Mouse (Mus musculus) intestine, embryonic 15.5 days (tissue): ENCODE measurements around the gene Caly. TPM values are rescaled to one million over a fixed set of nuclear protein-coding genes. Genes with fewer than 3 reads are reported as not detected.
A peak's percentile ranks its signal among the peaks of the same experiment; 100 is the strongest.

ENCODE experiments used
- ATAC-seq: fragments of 200-750 bp; cut with Nextera tagmentation; 2 replicates; pipeline ENCODE4 v1.8.0; 2017; ENCODE audit warnings: moderate TSS enrichment, moderate library complexity
- H3K27ac ChIP-seq: fragments of 300-500 bp; sonication (generic); 2 replicates; pipeline ENCODE4 v1.5.1; 2015; ENCODE audit warnings: mild to moderate bottlenecking, inconsistent platforms
- H3K27me3 ChIP-seq: fragments of 300-500 bp; sonication (generic); replicated peaks from 2 replicates; pipeline ENCODE4 v1.6.1; 2015; ENCODE audit warnings: inconsistent platforms
- H3K36me3 ChIP-seq: fragments of 300-500 bp; sonication (generic); 2 replicates; pipeline ENCODE4 v1.6.1; 2015; ENCODE audit warnings: inconsistent platforms
- H3K4me1 ChIP-seq: fragments of 300-500 bp; sonication (generic); replicated peaks from 2 replicates; pipeline ENCODE4 v1.6.1; 2015; ENCODE audit warnings: inconsistent platforms
- H3K4me2 ChIP-seq: fragments of 300-500 bp; sonication (generic); replicated peaks from 2 replicates; pipeline ENCODE4 v1.6.1; 2015; ENCODE audit warnings: mild to moderate bottlenecking, inconsistent platforms
- H3K4me3 ChIP-seq: fragments of 300-500 bp; sonication (generic); replicated peaks from 2 replicates; pipeline ENCODE4 v1.5.1; 2015; ENCODE audit warnings: inconsistent platforms
- H3K9ac ChIP-seq: fragments of 300-500 bp; sonication (generic); 2 replicates; pipeline ENCODE4 v1.6.1; 2015; ENCODE audit warnings: inconsistent platforms
- H3K9me3 ChIP-seq: fragments of 300-500 bp; sonication (generic); 2 replicates; pipeline ENCODE4 v1.6.1; 2016; ENCODE audit warnings: inconsistent platforms
- WGBS: fragments of 180-500 bp; shearing (Covaris S2); methylation state at CpG from one replicate; pipeline ENCODE4 v1.1.7; 2015; 5-methylcytosine and 5-hydroxymethylcytosine counted together
- polyA plus RNA-seq: library from polyadenylated mRNA; unstranded; fragments of >200 nt; fragmentation: Nextera tagmentation; extraction: Ambion mirVana; gene quantifications from 2 replicates; pipeline ENCODE4 v1.2.1, GENCODE M21; 2015

Gene Caly
- polyA plus RNA-seq, 1 experiment from 2014 or later = 3.7 TPM

DNA sequence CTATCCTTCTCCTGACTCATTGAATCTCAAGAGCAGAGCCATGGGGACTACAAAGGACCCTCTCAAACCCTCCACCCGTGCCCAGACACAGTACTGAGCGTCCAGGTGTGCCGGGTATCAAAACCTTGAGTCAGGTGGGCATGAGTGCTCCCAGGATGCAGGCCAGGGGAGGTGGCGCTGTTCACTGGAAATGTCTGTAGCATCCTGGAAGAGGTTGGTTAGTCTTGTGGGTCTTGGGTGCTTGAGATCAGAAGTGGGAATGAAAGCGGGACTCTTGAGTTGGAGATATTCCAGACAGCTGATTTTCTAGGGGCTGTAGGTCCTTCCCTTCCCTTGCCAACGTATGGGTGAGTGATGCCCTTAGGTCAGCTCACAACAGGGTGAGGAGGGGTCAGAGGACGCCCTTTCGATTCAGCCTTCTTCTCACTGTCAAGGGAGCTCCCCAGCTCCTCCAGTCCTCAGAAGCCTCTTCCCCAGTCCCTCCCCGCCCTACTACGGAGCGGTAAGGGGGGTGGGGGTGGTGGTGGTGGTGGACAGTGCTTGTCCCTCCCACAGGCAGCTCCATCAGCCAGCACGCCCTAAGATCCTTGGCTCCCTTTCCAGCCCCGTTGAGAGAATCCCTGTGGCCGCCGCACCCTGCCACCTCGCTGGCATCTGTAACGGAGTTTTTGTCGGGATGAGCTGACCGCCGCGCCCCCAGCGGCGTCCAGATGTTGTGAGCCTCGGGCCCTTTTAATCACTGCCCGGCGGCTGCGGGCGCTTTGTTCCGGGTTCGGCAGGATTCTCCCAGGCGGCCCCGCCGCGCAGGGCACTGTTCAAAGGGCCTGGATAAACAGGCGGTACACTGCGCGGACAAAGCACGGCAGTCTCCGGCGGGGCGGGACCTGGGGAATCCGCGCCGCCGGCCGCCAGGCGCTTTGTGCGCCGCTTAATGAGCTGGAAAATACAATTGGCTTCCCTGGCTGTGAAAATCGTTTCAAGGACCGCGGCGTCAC, 24.6 kb downstream of the Caly start:
- H3K36me3 ChIP-seq = no peaks in the 10 kb centered on the region
- 3% methylated on average over 53 of the region's 53 CpGs for WGBS
- H3K9ac ChIP-seq = peak overlapping the region; percentile 45
- H3K4me3 ChIP-seq = peak overlapping the region; percentile 43
- peak; percentile 60 for ATAC-seq
- H3K27ac ChIP-seq = no peak overlapping the region
- no peaks in the 10 kb centered on the region for H3K9me3 ChIP-seq
- H3K4me2 ChIP-seq = peak overlapping the region; percentile 91
- peaks cover 78% of the 10 kb centered on the region for H3K27me3 ChIP-seq
- H3K4me1 ChIP-seq = peaks cover 23% of the 10 kb centered on the region

DNA sequence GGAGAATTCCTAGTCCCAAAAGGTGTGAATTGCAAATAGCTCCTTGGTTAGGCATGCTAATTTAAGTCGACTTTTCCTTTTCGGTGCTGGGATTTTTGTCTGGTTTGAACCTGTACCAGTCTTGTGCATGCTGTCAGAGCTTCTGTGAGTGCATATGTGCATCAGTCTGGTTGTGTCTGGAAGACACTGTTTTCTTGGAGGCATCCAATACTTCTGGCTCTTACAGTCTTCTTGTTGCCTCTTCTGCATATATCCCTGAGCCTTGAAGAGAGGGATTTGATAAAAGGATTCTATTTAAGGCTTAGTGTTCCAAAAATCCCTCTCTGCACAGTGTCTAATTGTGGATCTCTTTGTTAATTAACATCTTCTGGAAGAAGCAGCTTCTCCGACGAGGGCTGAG, 28.2 kb downstream of the Caly start:
- H3K27me3 ChIP-seq = peaks cover 72% of the 10 kb centered on the region
- no peaks in the 10 kb centered on the region for H3K9me3 ChIP-seq
- H3K4me2 ChIP-seq = no peak overlapping the region
- no peak overlapping the region for H3K9ac ChIP-seq
- no peaks in the 10 kb centered on the region for H3K36me3 ChIP-seq
- H3K27ac ChIP-seq = no peak overlapping the region
- no peak overlapping the region for H3K4me3 ChIP-seq
- ATAC-seq = no peak
- H3K4me1 ChIP-seq = peaks cover 15% of the 10 kb centered on the region
- WGBS = 80% methylated on average over 4 of the region's 4 CpGs

DNA sequence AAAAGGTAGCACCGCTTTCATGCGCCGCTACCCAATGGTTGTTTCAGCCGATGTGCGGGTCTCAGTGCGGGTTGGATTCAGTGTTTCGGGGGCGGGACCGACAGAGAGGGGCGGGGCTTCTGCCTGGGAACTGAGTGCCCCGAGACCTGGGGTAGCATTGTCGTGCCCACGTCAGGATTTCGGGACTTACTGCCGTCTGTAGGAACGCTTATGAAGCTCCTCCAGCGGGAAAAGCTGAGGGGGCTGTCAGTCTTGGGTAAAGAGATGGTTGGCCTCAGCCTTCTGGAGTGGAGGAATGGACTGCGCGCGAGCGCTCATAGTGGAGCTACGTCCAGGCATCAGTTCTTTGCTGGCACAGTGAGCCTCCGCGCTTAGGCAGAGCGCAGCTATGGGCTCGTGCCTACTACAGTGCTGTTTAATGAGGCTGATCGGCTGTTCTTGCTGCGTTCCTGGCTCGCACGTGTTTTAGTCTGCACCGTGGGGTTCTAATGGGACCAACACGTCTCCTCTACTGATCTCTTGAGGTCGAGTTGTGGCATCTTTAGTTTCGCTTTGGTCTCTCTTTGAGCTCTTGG, 33.1 kb downstream of the Caly start:
- peak; percentile 61 for ATAC-seq
- Histone ChIP-seq H3K9ac (no peak overlapping the region), H3K27me3 (peaks cover 84% of the 10 kb centered on the region), H3K36me3 (no peaks in the 10 kb centered on the region), H3K9me3 (no peaks in the 10 kb centered on the region), H3K4me2 (peak overlapping the region; percentile 90), H3K4me3 (peak overlapping the region; percentile 44), H3K27ac (no peak overlapping the region), H3K4me1 (peaks cover 23% of the 10 kb centered on the region)
- WGBS = under 1% methylated on average over 34 of the region's 34 CpGs

DNA sequence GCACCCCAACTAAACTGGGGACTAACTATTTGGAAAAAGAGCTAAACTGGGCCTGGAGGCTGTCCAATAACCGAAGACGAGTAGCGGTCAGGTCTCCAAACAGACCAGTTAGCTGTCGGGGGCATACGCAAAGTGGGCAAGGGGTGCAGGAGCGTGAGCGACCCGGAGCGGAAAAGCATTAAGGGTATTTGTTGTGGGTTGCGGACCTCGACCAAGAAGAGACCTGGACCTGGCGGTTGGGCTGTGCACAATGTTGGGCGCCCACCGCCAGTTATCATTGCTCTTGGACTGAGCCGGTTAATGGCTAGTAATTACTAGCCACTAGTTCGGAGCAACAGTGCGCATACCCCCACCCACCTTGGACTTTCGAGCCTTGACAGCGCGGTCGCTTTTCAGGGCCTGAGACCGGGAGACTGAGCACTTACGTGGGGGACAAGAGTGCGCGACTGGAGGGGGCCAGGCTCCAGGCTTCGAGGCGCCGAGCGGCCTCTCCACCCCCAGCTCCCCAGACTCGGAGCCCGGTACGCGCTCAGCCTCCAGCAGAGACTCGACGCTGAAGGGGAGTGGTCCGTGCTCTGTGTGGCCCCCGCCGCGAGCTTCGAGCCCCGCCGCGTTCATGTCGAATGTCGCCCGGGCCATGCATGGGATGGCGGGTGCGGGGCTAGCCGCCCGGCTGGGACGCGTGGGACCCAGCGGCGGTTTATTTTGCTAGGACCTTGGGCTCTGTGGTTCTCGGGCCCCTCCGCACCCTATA, 33.8 kb downstream of the Caly start, which contains the start of gene Msx3:
Msx3 (minus strand) TSS at position 729 of the 754 bp plus-strand sequence.
- Histone ChIP-seq H3K4me3 (peak within 1 kb of the TSS; percentile 44), H3K4me1 (peaks cover 23% of the 10 kb centered on the region), H3K27me3 (peaks cover 86% of the 10 kb centered on the region), H3K9me3 (no peaks in the 10 kb centered on the region), H3K4me2 (peak within 1 kb of the TSS; percentile 90), H3K9ac (no peak within 1 kb of the TSS), H3K36me3 (no peaks in the 10 kb centered on the region), H3K27ac (no peak within 1 kb of the TSS)
- ATAC-seq = peak; percentile 34
- whole genome bisulfite sequencing = 1% methylated on average over 56 of the region's 56 CpGs

DNA sequence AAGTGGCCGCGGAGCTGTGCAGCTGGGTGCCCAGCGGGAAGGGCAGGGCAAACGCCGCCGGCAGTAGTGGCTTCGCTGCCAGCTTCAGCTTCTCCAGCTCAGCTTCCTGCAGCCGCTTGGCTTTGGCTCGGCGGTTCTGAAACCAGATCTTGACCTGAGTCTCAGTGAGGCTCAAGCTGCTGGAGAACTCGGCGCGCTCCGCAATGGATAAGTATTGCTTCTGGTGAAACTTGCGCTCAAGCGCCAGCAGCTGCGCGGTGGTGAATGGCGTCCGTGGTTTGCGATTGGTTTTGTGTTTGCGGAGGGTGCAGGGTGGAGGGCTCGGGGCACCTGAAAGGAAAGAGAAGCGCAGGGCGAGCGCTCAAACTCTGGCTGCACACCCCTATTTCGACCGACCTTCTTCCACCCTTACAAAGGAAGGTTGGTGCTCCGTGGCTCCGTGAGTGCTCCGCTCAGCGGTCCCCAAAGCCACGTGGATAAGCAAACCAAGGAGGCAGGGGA, 34.5 kb downstream of the Caly start:
- H3K4me1 ChIP-seq = peaks cover 23% of the 10 kb centered on the region
- H3K9ac ChIP-seq = no peak overlapping the region
- WGBS = under 1% methylated on average over 33 of the region's 33 CpGs
- ATAC-seq = no peak
- H3K9me3 ChIP-seq = no peaks in the 10 kb centered on the region
- H3K36me3 ChIP-seq = no peaks in the 10 kb centered on the region
- peak overlapping the region; percentile 90 for H3K4me2 ChIP-seq
- peak overlapping the region; percentile 44 for H3K4me3 ChIP-seq
- peaks cover 80% of the 10 kb centered on the region for H3K27me3 ChIP-seq
- H3K27ac ChIP-seq = no peak overlapping the region

DNA sequence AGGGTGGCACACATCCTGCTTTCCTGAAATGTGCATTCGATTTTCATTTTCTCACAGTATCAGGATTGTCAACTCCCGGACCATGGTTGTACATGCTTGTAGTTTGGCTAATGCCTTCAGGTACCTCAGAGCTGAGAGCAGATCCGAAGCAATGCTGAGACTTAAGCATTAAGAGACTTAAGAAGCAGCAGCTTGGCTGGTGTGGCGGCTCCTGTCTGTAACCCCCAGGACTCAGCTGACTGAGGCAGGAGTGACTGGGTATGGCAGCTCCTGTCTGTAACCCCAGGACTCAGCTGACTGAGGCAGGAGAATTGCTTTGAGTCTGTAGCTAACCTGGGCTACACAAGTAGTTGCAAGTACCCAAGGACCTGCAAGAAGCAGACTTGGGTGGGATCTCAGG, 36.8 kb downstream of the Caly start:
- 69% methylated on average over 4 of the region's 4 CpGs for WGBS
- Histone ChIP-seq H3K4me1 (peaks cover 23% of the 10 kb centered on the region), H3K9me3 (no peaks in the 10 kb centered on the region), H3K36me3 (peaks cover 8% of the 10 kb centered on the region; the same call in 1 of the 2 replicates), H3K4me3 (no peak overlapping the region), H3K27me3 (peaks cover 61% of the 10 kb centered on the region), H3K9ac (no peak overlapping the region), H3K4me2 (no peak overlapping the region), H3K27ac (no peak overlapping the region)
- no peak for ATAC-seq

DNA sequence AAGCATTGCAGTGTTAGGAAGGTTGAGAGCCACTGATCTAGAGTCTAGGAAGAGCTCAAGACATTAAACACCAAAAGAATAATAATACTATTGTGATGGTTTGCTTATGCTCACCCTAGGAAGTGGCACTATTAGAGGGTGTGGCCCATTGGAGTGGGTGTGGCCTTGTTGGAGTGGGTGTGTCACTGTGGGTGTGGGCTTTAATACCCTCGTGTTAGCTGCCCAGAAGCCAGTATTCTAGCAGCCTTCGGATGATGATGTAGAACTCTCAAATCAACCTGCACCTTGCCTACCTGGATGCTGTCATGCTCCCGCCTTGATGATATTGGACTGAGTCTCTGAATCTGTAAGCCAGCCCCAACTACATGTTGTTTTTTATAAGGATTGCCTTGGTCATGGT, 39.6 kb downstream of the Caly start:
- 0 out of 2 replicates have a peak, but pooled peaks have one; percentile 25 for ATAC-seq

DNA sequence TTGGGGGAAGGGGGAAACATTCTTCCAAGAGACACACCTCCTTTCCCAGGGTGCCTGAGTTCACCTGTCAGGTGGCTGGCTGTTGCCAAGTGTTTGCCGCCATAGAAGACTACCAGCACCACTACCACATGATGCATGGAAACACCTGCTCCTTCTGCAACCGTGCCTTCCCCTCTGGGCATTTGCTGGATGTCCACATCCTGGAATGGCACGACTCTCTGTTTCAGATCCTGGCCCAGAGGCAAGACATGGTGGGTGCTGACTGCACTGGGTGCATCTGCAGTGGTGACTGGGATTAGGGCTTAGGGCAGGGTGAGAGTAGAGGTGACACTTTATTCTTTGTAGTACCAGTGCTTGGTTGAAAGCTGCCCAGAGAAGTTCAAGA, 45.2 kb downstream of the Caly start:
- 47% methylated on average over 3 of the region's 3 CpGs for WGBS
- ATAC-seq = no peak
- peak overlapping the region; percentile 44; the same call in 1 of the 2 replicates for H3K9ac ChIP-seq

More for the DNA sequence above, 39.6 kb downstream of the Caly start:
- Histone ChIP-seq H3K4me3 (no peak overlapping the region), H3K36me3 (peaks cover 12% of the 10 kb centered on the region; the same call in 1 of the 2 replicates), H3K27ac (no peak overlapping the region), H3K27me3 (peaks cover 35% of the 10 kb centered on the region), H3K4me2 (no peak overlapping the region), H3K4me1 (peaks cover 2% of the 10 kb centered on the region), H3K9me3 (no peaks in the 10 kb centered on the region), H3K9ac (no peak overlapping the region)
- 60% methylated on average over 3 of the region's 3 CpGs for WGBS

DNA sequence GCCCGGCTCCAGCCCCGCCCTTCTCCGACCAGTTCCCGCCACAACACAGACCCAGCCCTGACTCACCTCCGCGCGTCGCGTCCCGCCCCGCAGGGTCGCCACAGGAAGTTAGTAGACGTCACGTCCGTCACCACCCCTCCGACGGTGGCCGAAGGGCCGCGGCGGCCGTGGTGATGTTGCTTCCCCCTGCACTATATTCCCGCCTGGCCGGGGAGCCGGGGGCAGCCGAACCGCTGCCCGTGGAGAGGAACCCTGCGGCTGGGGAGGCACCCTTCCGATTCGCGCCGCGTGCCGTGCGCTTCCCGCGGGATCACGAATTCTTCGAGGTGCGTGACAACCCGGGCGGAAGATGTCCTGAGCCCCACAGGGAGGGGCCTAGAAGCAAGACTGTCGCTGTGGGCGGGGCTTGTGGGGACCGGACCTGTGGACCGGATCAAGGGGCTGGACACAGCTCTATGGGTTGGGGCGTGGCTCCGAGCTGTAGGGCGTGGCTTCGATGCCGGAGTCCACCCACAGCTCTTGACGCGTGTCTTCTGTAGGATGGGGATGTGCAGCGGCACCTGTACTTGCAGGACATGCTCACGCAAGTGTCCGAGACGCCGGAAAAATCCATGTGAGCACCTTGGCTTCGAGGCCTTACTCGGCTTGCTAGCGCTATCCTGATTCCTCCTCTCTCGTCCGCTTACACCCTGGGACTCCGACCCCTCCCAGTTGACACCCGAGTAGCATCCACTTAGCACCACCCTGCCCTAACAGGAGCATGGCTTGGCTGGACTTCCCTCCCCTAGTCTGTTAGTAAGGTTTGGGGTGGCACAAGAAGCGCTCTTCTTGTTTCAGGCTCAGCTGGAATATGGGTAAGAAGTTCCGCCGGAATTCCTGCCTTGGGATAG, 45.8 kb downstream of the Caly start, which contains the start of the genes Zfp511 and Tubgcp2:
Zfp511 (plus strand) TSS at position 111 of the 890 bp plus-strand sequence.
Tubgcp2 (minus strand) TSS at position 389 of the 890 bp plus-strand sequence.
- WGBS = 1% methylated on average over 68 of the region's 69 CpGs

More for the DNA sequence above, 45.2 kb downstream of the Caly start:
- Histone ChIP-seq H3K4me3 (peak overlapping the region; percentile 87), H3K36me3 (peaks cover 12% of the 10 kb centered on the region), H3K4me2 (peak overlapping the region; percentile 94), H3K27me3 (no peaks in the 10 kb centered on the region), H3K27ac (no peak overlapping the region), H3K9me3 (no peaks in the 10 kb centered on the region), H3K4me1 (peaks cover 12% of the 10 kb centered on the region)

DNA sequence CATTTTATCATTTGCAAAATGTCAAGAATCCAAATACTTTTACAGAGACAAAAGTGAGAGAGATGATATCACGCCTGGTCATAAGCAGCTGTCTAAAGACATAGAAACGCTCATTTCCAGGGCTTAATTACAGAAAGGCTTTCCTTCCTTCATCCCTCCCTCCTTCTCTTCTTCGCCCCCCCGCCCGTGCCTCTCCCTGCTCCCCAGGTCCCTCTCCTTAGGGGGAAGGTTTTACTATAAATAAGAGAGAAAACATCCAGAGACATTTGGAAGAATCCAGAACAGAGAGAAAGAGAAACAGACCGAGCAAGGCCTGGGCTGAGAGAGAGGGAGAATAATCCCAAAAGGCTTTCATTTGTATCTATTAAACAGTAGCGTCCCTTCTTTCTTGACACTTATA, 46.9 kb downstream of the Caly start:
- no peaks in the 10 kb centered on the region for H3K9me3 ChIP-seq
- H3K4me2 ChIP-seq = peak overlapping the region; percentile 94
- WGBS = 15% methylated on average over 7 of the region's 7 CpGs
- H3K27ac ChIP-seq = no peak overlapping the region
- H3K27me3 ChIP-seq = no peaks in the 10 kb centered on the region
- peak overlapping the region; percentile 84 for H3K9ac ChIP-seq
- ATAC-seq = no peak
- H3K4me3 ChIP-seq = peak overlapping the region; percentile 87
- H3K4me1 ChIP-seq = peaks cover 12% of the 10 kb centered on the region
- peaks cover 17% of the 10 kb centered on the region; the same call in 1 of the 2 replicates for H3K36me3 ChIP-seq

More for the DNA sequence above, 45.8 kb downstream of the Caly start, which contains the start of the genes Zfp511 and Tubgcp2:
- peak within 1 kb of the TSS; percentile 90 for H3K27ac ChIP-seq
- H3K4me2 ChIP-seq = peak within 1 kb of the TSS; percentile 94
- H3K4me1 ChIP-seq = peaks cover 12% of the 10 kb centered on the region
- H3K4me3 ChIP-seq = peak within 1 kb of the TSS; percentile 87
- H3K9me3 ChIP-seq = no peaks in the 10 kb centered on the region
- H3K36me3 ChIP-seq = peaks cover 16% of the 10 kb centered on the region
- H3K9ac ChIP-seq = peak within 1 kb of the TSS; percentile 84
- no peaks in the 10 kb centered on the region for H3K27me3 ChIP-seq
- peak; percentile 99 for ATAC-seq

DNA sequence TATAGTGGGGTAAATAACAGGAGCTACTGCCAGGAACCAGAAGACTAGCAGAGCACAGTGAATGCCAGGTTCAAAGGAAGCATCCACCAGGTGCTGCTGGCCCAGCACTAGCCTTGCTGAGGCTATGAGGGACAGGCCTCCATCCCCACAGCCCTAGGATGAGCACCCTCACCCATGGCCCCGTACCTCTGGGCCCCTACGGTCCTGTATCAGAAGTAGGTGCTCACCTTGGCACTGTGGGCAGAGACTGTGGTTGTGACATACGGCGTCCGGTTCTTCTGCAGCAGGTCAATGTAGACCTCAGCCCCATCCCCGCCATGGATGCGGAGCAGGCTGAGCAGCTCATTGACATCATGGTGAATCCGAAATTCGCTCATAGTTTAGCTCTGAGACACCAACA, 49.0 kb downstream of the Caly start:
- no peak overlapping the region for H3K9ac ChIP-seq
- no peaks in the 10 kb centered on the region for H3K27me3 ChIP-seq
- peaks cover 32% of the 10 kb centered on the region for H3K36me3 ChIP-seq
- WGBS = 98% methylated on average over 9 of the region's 9 CpGs
- no peak overlapping the region for H3K4me3 ChIP-seq
- H3K27ac ChIP-seq = no peak overlapping the region
- H3K4me1 ChIP-seq = peaks cover 12% of the 10 kb centered on the region
- no peaks in the 10 kb centered on the region for H3K9me3 ChIP-seq
- no peak for ATAC-seq
- H3K4me2 ChIP-seq = no peak overlapping the region
